Mouse (Mus musculus): ENCODE results near the gene Lgi1. TPM values are rescaled to one million over a fixed set of nuclear protein-coding genes. Genes with fewer than 3 reads are reported as not detected.

Lgi1 gene
- 100 to 1,000 TPM; 189 to 201 TPM for total RNA-seq (2021)

GRCm38 (mm10) chr19:38264505-38265500 is at the start of gene Lgi1:
Gene Lgi1 (plus strand): TSS chr19:38264536.
- peak; percentile 45 to 55 for DNase-seq

GRCm38 (mm10) chr19:38217696-38218095 is 46.6 kb upstream of the Lgi1 start:
- no peak for DNase-seq

- DNase-seq, result no peak
These were observed 40.9 kb upstream of the Lgi1 start for GRCm38 (mm10) chr19:38223356-38223904.

- peak; percentile 94 for DNase-seq
These were observed 40.2 kb upstream of the Lgi1 start, which contains the start of gene Fra10ac1 for GRCm38 (mm10) chr19:38223905-38224684. Gene Fra10ac1 (minus strand): TSS chr19:38224156.

GRCm38 (mm10) chr19:38224685-38225060 is 39.7 kb upstream of the Lgi1 start:
- DNase-seq, result peak; percentile 33 to 50

- no peak for DNase-seq
These were observed 35.6 kb upstream of the Lgi1 start for GRCm38 (mm10) chr19:38228699-38229098.

- DNase-seq, result no peak
These were observed 32.2 kb upstream of the Lgi1 start for GRCm38 (mm10) chr19:38232087-38232486.

GRCm38 (mm10) chr19:38232516-38232915 is 31.8 kb upstream of the Lgi1 start:
- no peak for DNase-seq

GRCm38 (mm10) chr19:38236526-38236925 is 27.8 kb upstream of the Lgi1 start:
- DNase-seq, result no peak

GRCm38 (mm10) chr19:38237834-38238212 is 26.5 kb upstream of the Lgi1 start:
- DNase-seq, result no peak

GRCm38 (mm10) chr19:38238213-38238951 is 26.0 kb upstream of the Lgi1 start:
- DNase-seq, result peak; percentile 72 to 74

GRCm38 (mm10) chr19:38242314-38242852 is 22.0 kb upstream of the Lgi1 start:
- DNase-seq, result no peak

GRCm38 (mm10) chr19:38244748-38245147 is 19.6 kb upstream of the Lgi1 start:
- no peak for DNase-seq

GRCm38 (mm10) chr19:38245361-38246176 is 18.8 kb upstream of the Lgi1 start:
- DNase-seq, result no peak

- DNase-seq, result no peak
These were observed 18.1 kb upstream of the Lgi1 start for GRCm38 (mm10) chr19:38246177-38246622.

GRCm38 (mm10) chr19:38249627-38250026 is 14.7 kb upstream of the Lgi1 start:
- no peak for DNase-seq

GRCm38 (mm10) chr19:38253796-38254195 is 10.5 kb upstream of the Lgi1 start:
- DNase-seq, result no peak

- DNase-seq, result peak in 1 of 2 experiments; percentile 51
These were observed 5.7 kb upstream of the Lgi1 start for GRCm38 (mm10) chr19:38258651-38259065.

GRCm38 (mm10) chr19:38259436-38259835 is 4.9 kb upstream of the Lgi1 start:
- no peak for DNase-seq

- peak; percentile 55 to 69 for DNase-seq
These were observed 4.0 kb upstream of the Lgi1 start for GRCm38 (mm10) chr19:38260346-38260745.

- DNase-seq, result no peak
These were observed 3.0 kb upstream of the Lgi1 start for GRCm38 (mm10) chr19:38261351-38261750.
